Comparison of ENCODE assay signal across 25 mouse cellular contexts in genomic region chr11:102040646-102041045, GRCm38 (mm10). TPM values are rescaled to one million over a fixed set of nuclear protein-coding genes. Genes with fewer than 3 reads are reported as not detected.
DNase-seq lines count a peak whose midpoint lies in the region; ATAC-seq and TF ChIP-seq lines count a peak whose summit lies in the region.
"Had no signal": no experiment of that assay in that cellular context is flagged by ENCODE, and none has a peak within 500 bp of the region (broad histone marks: within the 10 kb centered on the region; RNA-seq: fewer than 3 reads in every experiment).

No protein-coding gene starts in this region.

- TF ChIP-seq CTCF in heart, adult 2 months (IDR thresholded peaks at IDR 0.05): no peak

- peak in 1 of 2 experiments; percentile 20 for DNase-seq in heart, adult 2 months
- DNase-seq in retina, postnatal 1 day: peak; percentile 33
- DNase-seq in retina, embryonic 14.5 days (ENCODE audit: low spot score): no peak
- DNase-seq in ES-CJ7 (ENCODE audit: low read depth, low spot score) (peak; percentile 68), MN1 (ENCODE audit: low spot score) (no peak)
- DNase-seq in splenic B cell, adult 2 months (ENCODE audit: low read depth, low spot score): peak; percentile 17

- no peak for ATAC-seq in heart, embryonic 12.5 days (ENCODE audit: insufficient number of reproducible peaks, low FRiP score)

- 75% methylated on average over 4 of the region's 4 CpGs for WGBS in heart, adult 2 months
- WGBS in heart, embryonic 12.5 days: 66% methylated on average over 4 of the region's 4 CpGs

- H3K79me2 ChIP-seq in heart, adult 2 months (replicated peaks; ENCODE audit: control insufficient read depth, insufficient read depth, low read length): no peaks in the 10 kb centered on the region

- no peak for TF ChIP-seq EP300 in heart, adult 2 months (IDR thresholded peaks at IDR 0.05; ENCODE audit: insufficient read depth, low read depth, low read length)

- H3K4me3 ChIP-seq in heart, adult 2 months: no peak overlapping the region
- no peak overlapping the region for H3K4me3 ChIP-seq in heart, embryonic 12.5 days
- H3K4me3 ChIP-seq: hindbrain, embryonic 15.5 days; limb, embryonic 13.5 days; myocyte; neural tube, embryonic 15.5 days had no signal

- H3K36me3 ChIP-seq in heart, adult 2 months (ENCODE audit: control insufficient read depth, insufficient read depth, low read length): no peaks in the 10 kb centered on the region
- no peaks in the 10 kb centered on the region for H3K36me3 ChIP-seq in heart, embryonic 12.5 days
- no peaks in the 10 kb centered on the region for H3K36me3 ChIP-seq in splenic B cell, adult 2 months (ENCODE audit: control insufficient read depth, insufficient read depth, low read length, poor library complexity, severe bottlenecking)
- H3K36me3 ChIP-seq: hindbrain, embryonic 15.5 days; limb, embryonic 13.5 days; neural tube, embryonic 15.5 days had no signal

- no peaks in the 10 kb centered on the region for H3K27me3 ChIP-seq in heart, adult 2 months (ENCODE audit: control insufficient read depth, insufficient read depth, low read length)
- H3K27me3 ChIP-seq in heart, embryonic 12.5 days (replicated peaks): no peaks in the 10 kb centered on the region
- no peaks in the 10 kb centered on the region for H3K27me3 ChIP-seq in splenic B cell, adult 2 months (ENCODE audit: control insufficient read depth, insufficient read depth, low read length, poor library complexity, severe bottlenecking)
- H3K27me3 ChIP-seq: hindbrain, embryonic 15.5 days; limb, embryonic 13.5 days; neural tube, embryonic 15.5 days had no signal

- intact Hi-C loops in heart, adult 2 months (cut with DNase I): loop anchor here (1.0 kb wide), 1 partner anchor 54 kb away; no protein-coding TSS in a partner anchor

- H3K9me3 ChIP-seq in heart, embryonic 12.5 days (replicated peaks): peaks cover 6% of the 10 kb centered on the region
- H3K9me3 ChIP-seq: hindbrain, embryonic 15.5 days; neural tube, embryonic 15.5 days had no signal

- peaks cover 3% of the 10 kb centered on the region; the same call in 1 of the 2 replicates for H3K4me1 ChIP-seq in heart, adult 2 months (ENCODE audit: control insufficient read depth, insufficient read depth, low read length)
- no peaks in the 10 kb centered on the region for H3K4me1 ChIP-seq in heart, embryonic 12.5 days (replicated peaks)
- H3K4me1 ChIP-seq: limb, embryonic 13.5 days; neural tube, embryonic 15.5 days had no signal

- no peak overlapping the region for H3K9ac ChIP-seq in heart, adult 2 months (ENCODE audit: low read depth, low read length)
- no peak overlapping the region for H3K9ac ChIP-seq in heart, embryonic 12.5 days
- H3K9ac ChIP-seq: hindbrain, embryonic 15.5 days; limb, embryonic 13.5 days; neural tube, embryonic 15.5 days had no signal

- no peak for TF ChIP-seq POLR2A in heart, adult 2 months (IDR thresholded peaks at IDR 0.05; ENCODE audit: insufficient read depth, low read depth, low read length)

- peak overlapping the region; percentile 31; the same call in 1 of the 2 replicates for H3K27ac ChIP-seq in heart, adult 2 months
- H3K27ac ChIP-seq in heart, embryonic 12.5 days (ENCODE audit: poor library complexity, severe bottlenecking): no peak overlapping the region
- H3K27ac ChIP-seq: hindbrain, embryonic 15.5 days; limb, embryonic 13.5 days; neural tube, embryonic 15.5 days had no signal

- H3K4me2 ChIP-seq in heart, embryonic 12.5 days: no peak overlapping the region
- H3K4me2 ChIP-seq: limb, embryonic 13.5 days; midbrain, embryonic 11.5 days had no signal

RNA-seq across cellular contexts. Expression of gene Cd300lg, which starts 0.7 kb away (rescaled TPM):
- total RNA-seq in heart, adult 2 months (2021): 10 to 100 TPM; 51.6 to 70.1 TPM
- polyA plus RNA-seq in heart, adult 2 months (2012; rRNA removed): 102 and 143 TPM in 2 replicates
- polyA plus RNA-seq in heart, embryonic 12.5 days (2016; fragmentation: Nextera tagmentation; extraction: Ambion mirVana): 1.6 and 1.9 TPM in 2 replicates
- total RNA-seq: ES-E14; left cerebral cortex, postnatal 10 days had no signal
- polyA plus RNA-seq: myocyte had no signal

RNA-seq across cellular contexts. Expression of gene Mpp3, which starts 12.4 kb away (rescaled TPM):
- 1 to 10 TPM; 1.4 to 1.5 TPM for total RNA-seq in heart, adult 2 months (2021)
- 4.5 and 5.3 TPM in 2 replicates for polyA plus RNA-seq in heart, adult 2 months (2012; rRNA removed)
- 4.1 and 4.5 TPM in 2 replicates for polyA plus RNA-seq in heart, embryonic 12.5 days (2016; fragmentation: Nextera tagmentation; extraction: Ambion mirVana)

RNA-seq across cellular contexts. Expression of gene Mpp2, which starts 47.7 kb away (rescaled TPM):
- total RNA-seq in heart, adult 2 months (2021): 1 to 10 TPM; 2.3 to 2.6 TPM
- polyA plus RNA-seq in heart, adult 2 months (2012; rRNA removed): 5.3 and 5.6 TPM in 2 replicates
- 15.4 and 17.8 TPM in 2 replicates for polyA plus RNA-seq in heart, embryonic 12.5 days (2016; fragmentation: Nextera tagmentation; extraction: Ambion mirVana)

RNA-seq across cellular contexts. Expression of gene Dusp3, which starts 53.8 kb away (rescaled TPM):
- total RNA-seq in heart, adult 2 months (2021): 100 to 1,000 TPM; 103 to 131 TPM
- 97.7 and 101 TPM in 2 replicates for polyA plus RNA-seq in heart, adult 2 months (2012; rRNA removed)
- polyA plus RNA-seq in heart, embryonic 12.5 days (2016; fragmentation: Nextera tagmentation; extraction: Ambion mirVana): 53.7 and 54.9 TPM in 2 replicates

RNA-seq across cellular contexts. Expression of gene Cfap97d1, which starts 56.6 kb away (rescaled TPM):
- not detected for total RNA-seq in heart, adult 2 months (2021)
- polyA plus RNA-seq in heart, adult 2 months (2012; rRNA removed): not detected in 2 replicates
- not detected in 2 replicates for polyA plus RNA-seq in heart, embryonic 12.5 days (2016; fragmentation: Nextera tagmentation; extraction: Ambion mirVana)
- total RNA-seq: adrenal gland, adult 2 months; ES-E14; gastrocnemius, adult 18-20 months; heart, adult 18-20 months; layer of hippocampus, postnatal 14 days; left cerebral cortex, postnatal 10 days had no signal
- polyA plus RNA-seq: adrenal gland, adult 2 months; embryonic facial prominence, embryonic 11.5 days; forebrain, embryonic 16.5 days; heart, postnatal 0 days; hindbrain, embryonic 15.5 days; limb, embryonic 13.5 days; liver, embryonic 16.5 days; midbrain, embryonic 11.5 days; myocyte; neural tube, embryonic 15.5 days; small intestine, adult 2 months; stomach, embryonic 14.5 days; thymus, postnatal 0 days had no signal

Comparison
In these comparisons a context has a peak if more than half of its experiments do, and no peak if none do; other contexts are left out.
1. DNase-seq: peak in retina, postnatal 1 day (single experiment), ES-CJ7 (single experiment) and splenic B cell, adult 2 months (single experiment); none in retina, embryonic 14.5 days (single experiment) and MN1 (single experiment).
2. RNA of gene Cd300lg, which starts 0.7 kb away (polyA plus RNA-seq): 102 to 143 TPM in heart, adult 2 months; 1.6 to 1.9 TPM in heart, embryonic 12.5 days; every median in the first group is over 10 times any median in the second.